16 mouse cellular contexts compared by ENCODE assay signal in the genomic region with DNA sequence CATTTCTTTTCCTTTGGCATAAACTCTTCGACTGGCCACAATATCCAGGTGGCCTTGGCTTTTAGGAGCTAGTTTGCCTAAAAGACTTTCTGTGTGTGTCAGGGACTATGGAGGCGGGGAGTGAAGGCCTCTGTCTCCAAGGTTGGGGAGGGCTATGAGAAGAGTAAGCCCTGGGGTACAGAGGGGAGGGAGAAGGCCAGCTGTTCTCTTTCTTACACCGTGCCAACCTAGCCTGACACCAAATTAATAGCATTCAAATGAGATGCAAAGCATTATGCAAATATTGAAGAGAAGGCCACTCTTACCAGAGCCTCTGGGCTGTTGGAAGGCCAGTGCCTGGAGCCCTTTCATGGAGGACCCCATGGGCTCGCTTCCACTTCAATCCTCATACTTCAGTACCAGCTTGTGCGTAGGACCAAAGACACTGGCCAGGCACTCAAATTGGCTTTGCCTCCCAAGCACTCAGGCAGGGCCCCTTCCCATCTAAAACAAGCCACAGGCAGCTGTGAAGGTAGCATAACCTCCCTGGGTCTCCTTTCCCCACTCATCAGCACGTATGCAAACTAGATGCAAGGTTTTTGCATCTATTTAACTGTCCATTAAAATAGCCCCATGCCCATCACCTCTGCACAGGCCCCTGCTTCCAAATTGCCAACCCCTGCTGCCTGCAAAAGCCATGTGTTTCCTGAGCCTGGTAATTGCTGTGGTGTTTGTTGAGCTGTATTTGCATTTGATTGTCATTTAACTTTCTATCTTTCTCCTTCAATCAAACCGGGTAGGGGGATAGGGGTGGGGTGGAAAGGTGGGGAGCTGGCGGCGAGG. TPM values are rescaled to one million over a fixed set of nuclear protein-coding genes. Genes with fewer than 3 reads are reported as not detected.
A peak's percentile ranks its signal among the peaks of the same experiment; 100 is the strongest.
DNase-seq lines count a peak whose midpoint lies in the region; ATAC-seq lines count a peak whose summit lies in the region.
"Had no signal": no experiment of that assay in that cellular context is flagged by ENCODE, and none has a peak within 500 bp of the region (broad histone marks: within the 10 kb centered on the region; RNA-seq: fewer than 3 reads in every experiment).

No protein-coding gene starts in this region.

- H3K27ac ChIP-seq in forebrain, embryonic 14.5 days (ENCODE audit: low read depth, low read length), result peak overlapping the region; percentile 86
- H3K27ac ChIP-seq in limb, embryonic 10.5 days, result no peak overlapping the region
- peak overlapping the region; percentile 54 for H3K27ac ChIP-seq in neural tube, embryonic 15.5 days (replicated peaks)
- H3K27ac ChIP-seq: heart, adult 2 months; intestine, embryonic 15.5 days; liver, embryonic 14.5 days had no signal

- 10% methylated on average over 9 of the region's 9 CpGs for WGBS in forebrain, embryonic 14.5 days
- WGBS in limb, embryonic 10.5 days, result 28% methylated on average over 9 of the region's 9 CpGs
- 21% methylated on average over 9 of the region's 9 CpGs for WGBS in neural tube, embryonic 15.5 days

- no peak overlapping the region for H3K4me3 ChIP-seq in forebrain, embryonic 14.5 days (ENCODE audit: low read depth, low read length)
- H3K4me3 ChIP-seq in limb, embryonic 10.5 days, result 0 out of 2 replicates have a peak overlapping the region, but pooled peaks have one; percentile 1
- no peak overlapping the region for H3K4me3 ChIP-seq in neural tube, embryonic 15.5 days (replicated peaks)
- H3K4me3 ChIP-seq: heart, adult 2 months; intestine, embryonic 15.5 days had no signal

- H3K4me1 ChIP-seq in forebrain, embryonic 14.5 days (ENCODE audit: control insufficient read depth, insufficient read depth, low read length), result peaks cover 42% of the 10 kb centered on the region
- H3K4me1 ChIP-seq in limb, embryonic 10.5 days, result peaks cover 25% of the 10 kb centered on the region
- H3K4me1 ChIP-seq in neural tube, embryonic 15.5 days, result peaks cover 45% of the 10 kb centered on the region

- peak; percentile 43 for DNase-seq in left cerebral cortex, postnatal 4 days
- no peak for DNase-seq in left cerebral cortex, adult 9 months (ENCODE audit: low spot score in 2 of 2)
- peak; percentile 84 for DNase-seq in forebrain, embryonic 14.5 days (ENCODE audit: low spot score)
- no peak for DNase-seq in limb, embryonic 10.5 days (ENCODE audit: low spot score)
- DNase-seq in right cerebral cortex, postnatal 25 days, result no peak
- no peak for DNase-seq in spleen, postnatal 14 days (ENCODE audit: low spot score in 2 of 2)
- DNase-seq: adrenal gland, postnatal 14 days; heart, adult 2 months; heart, postnatal 10 days; kidney, postnatal 10 days; lung, postnatal 14 days had no signal

- no peaks in the 10 kb centered on the region for H3K27me3 ChIP-seq in forebrain, embryonic 14.5 days (replicated peaks; ENCODE audit: control insufficient read depth, insufficient read depth, low read length)
- H3K27me3 ChIP-seq in limb, embryonic 10.5 days (ENCODE audit: low read depth, poor library complexity, severe bottlenecking), result peaks cover 97% of the 10 kb centered on the region
- H3K27me3 ChIP-seq in neural tube, embryonic 15.5 days (replicated peaks), result 0 out of 2 replicates have a peak, but pooled peaks cover 11% of the 10 kb centered on the region

- no peaks in the 10 kb centered on the region for H3K9me3 ChIP-seq in forebrain, embryonic 14.5 days (replicated peaks; ENCODE audit: control insufficient read depth, low read length)
- H3K9me3 ChIP-seq in limb, embryonic 10.5 days (replicated peaks), result no peaks in the 10 kb centered on the region
- no peaks in the 10 kb centered on the region for H3K9me3 ChIP-seq in neural tube, embryonic 15.5 days (replicated peaks)
- H3K9me3 ChIP-seq: intestine, embryonic 15.5 days had no signal

- H3K4me2 ChIP-seq in forebrain, embryonic 14.5 days (ENCODE audit: low read length), result peak overlapping the region; percentile 6; the same call in 1 of the 2 replicates
- H3K4me2 ChIP-seq in neural tube, embryonic 15.5 days, result no peak overlapping the region
- H3K4me2 ChIP-seq: intestine, embryonic 15.5 days had no signal

- no peaks in the 10 kb centered on the region for H3K36me3 ChIP-seq in forebrain, embryonic 14.5 days (ENCODE audit: control insufficient read depth, insufficient read depth, low read length)
- H3K36me3 ChIP-seq in limb, embryonic 10.5 days, result no peaks in the 10 kb centered on the region
- no peaks in the 10 kb centered on the region for H3K36me3 ChIP-seq in neural tube, embryonic 15.5 days
- H3K36me3 ChIP-seq: intestine, embryonic 15.5 days had no signal

- intact Hi-C loops in left cerebral cortex, postnatal 4 days (cut with DNase I), result no loop called here

- ATAC-seq in forebrain, embryonic 14.5 days, result peak; percentile 81
- ATAC-seq in neural tube, embryonic 15.5 days (ENCODE audit: low FRiP score), result peak; percentile 51
- ATAC-seq: CD4-positive, CD25-positive, alpha-beta regulatory T cell, adult 4 months; intestine, embryonic 15.5 days had no signal

- no peak overlapping the region for H3K9ac ChIP-seq in forebrain, embryonic 14.5 days (ENCODE audit: low read length)
- H3K9ac ChIP-seq in neural tube, embryonic 15.5 days (replicated peaks), result no peak overlapping the region
- H3K9ac ChIP-seq: intestine, embryonic 15.5 days; liver, embryonic 14.5 days had no signal

RNA-seq across cellular contexts. Expression of gene Sez6, which starts 4.6 kb away (rescaled TPM):
- total RNA-seq in left cerebral cortex, postnatal 4 days (2021), result 100 to 1,000 TPM; 246 to 287 TPM
- polyA plus RNA-seq in forebrain, embryonic 14.5 days (2014; fragmentation: Nextera tagmentation; extraction: Ambion mirVana), result 140 and 175 TPM in 2 replicates
- 0.11 and 0.14 TPM in 2 replicates for polyA plus RNA-seq in limb, embryonic 10.5 days (2016; fragmentation: Nextera tagmentation; extraction: Ambion mirVana)
- 101 and 123 TPM in 2 replicates for polyA plus RNA-seq in neural tube, embryonic 15.5 days (2015; fragmentation: Nextera tagmentation; extraction: Ambion mirVana)
- polyA plus RNA-seq: CD4-positive, CD25-positive, alpha-beta regulatory T cell, adult 4 months had no signal

RNA-seq across cellular contexts. Expression of gene Pipox, which starts 32.2 kb away (rescaled TPM):
- 1 to 10 TPM; 1.5 to 3.7 TPM for total RNA-seq in left cerebral cortex, postnatal 4 days (2021)
- 10.1 and 11.4 TPM in 2 replicates for polyA plus RNA-seq in forebrain, embryonic 14.5 days (2014; fragmentation: Nextera tagmentation; extraction: Ambion mirVana)
- 0.34 and 0.48 TPM in 2 replicates for polyA plus RNA-seq in limb, embryonic 10.5 days (2016; fragmentation: Nextera tagmentation; extraction: Ambion mirVana)
- 5.4 and 5.5 TPM in 2 replicates for polyA plus RNA-seq in neural tube, embryonic 15.5 days (2015; fragmentation: Nextera tagmentation; extraction: Ambion mirVana)
- total RNA-seq: gastrocnemius, adult 18-20 months had no signal

RNA-seq across cellular contexts. Expression of gene Phf12, which starts 56.5 kb away (rescaled TPM):
- total RNA-seq in left cerebral cortex, postnatal 4 days (2021), result 10 to 100 TPM; 62.0 to 63.9 TPM
- 16.5 and 17.0 TPM in 2 replicates for polyA plus RNA-seq in forebrain, embryonic 14.5 days (2014; fragmentation: Nextera tagmentation; extraction: Ambion mirVana)
- 21.0 and 23.1 TPM in 2 replicates for polyA plus RNA-seq in limb, embryonic 10.5 days (2016; fragmentation: Nextera tagmentation; extraction: Ambion mirVana)
- 14.6 and 16.9 TPM in 2 replicates for polyA plus RNA-seq in neural tube, embryonic 15.5 days (2015; fragmentation: Nextera tagmentation; extraction: Ambion mirVana)

Comparison
In these comparisons a context has a peak if more than half of its experiments do, and no peak if none do; other contexts are left out.
1. DNase-seq: peak in left cerebral cortex, postnatal 4 days (single experiment) and forebrain, embryonic 14.5 days (single experiment); none in left cerebral cortex, adult 9 months (0 of 2), limb, embryonic 10.5 days (single experiment), right cerebral cortex, postnatal 25 days (single experiment) and spleen, postnatal 14 days (0 of 2).
2. RNA of gene Sez6, which starts 4.6 kb away (polyA plus RNA-seq): 140 to 175 TPM in forebrain, embryonic 14.5 days and 101 to 123 TPM in neural tube, embryonic 15.5 days; 0.11 to 0.14 TPM in limb, embryonic 10.5 days; every median in the first group is over 10 times any median in the second.